Mouse (Mus musculus) regulatory T cell (primary cell): ENCODE measurements around the gene Sys1.

ENCODE experiments used
- in situ Hi-C: fragments of 300-600 bp; cut with MboI, MseI; formaldehyde crosslinking; loops from one replicate; pipeline ENCODE4 v1.15.1; 2025; ENCODE audit warnings: high pct_unique_total_duplicates

Gene Sys1

GRCm38 (mm10) chr2:164456864-164457300, at the start of gene Sys1:
TSS of gene Sys1 (plus strand) at chr2:164456964.
- in situ Hi-C loops = no loop called here

- in situ Hi-C loops = no loop called here
Observed at GRCm38 (mm10) chr2:164407708-164408107, 49.1 kb upstream of the Sys1 start.

GRCm38 (mm10) chr2:164414167-164414566, 42.6 kb upstream of the Sys1 start:
- in situ Hi-C loops = no loop called here

GRCm38 (mm10) chr2:164414581-164414980, 42.2 kb upstream of the Sys1 start:
- in situ Hi-C loops = no loop called here

GRCm38 (mm10) chr2:164417198-164417597, 39.6 kb upstream of the Sys1 start:
- in situ Hi-C loops = no loop called here

- in situ Hi-C loops = no loop called here
Observed at GRCm38 (mm10) chr2:164418308-164418875, 38.4 kb upstream of the Sys1 start.

GRCm38 (mm10) chr2:164419489-164419888, 37.3 kb upstream of the Sys1 start:
- in situ Hi-C loops = no loop called here

- in situ Hi-C loops = no loop called here
Observed at GRCm38 (mm10) chr2:164421306-164421705, 35.5 kb upstream of the Sys1 start.

- in situ Hi-C loops = no loop called here
Observed at GRCm38 (mm10) chr2:164421979-164422378, 34.8 kb upstream of the Sys1 start.

- in situ Hi-C loops = no loop called here
Observed at GRCm38 (mm10) chr2:164422675-164423393, 33.9 kb upstream of the Sys1 start.

- in situ Hi-C loops = no loop called here
Observed at GRCm38 (mm10) chr2:164423464-164423863, 33.3 kb upstream of the Sys1 start.

- in situ Hi-C loops = no loop called here
Observed at GRCm38 (mm10) chr2:164424406-164424805, 32.4 kb upstream of the Sys1 start.

GRCm38 (mm10) chr2:164425401-164425800, 31.4 kb upstream of the Sys1 start:
- in situ Hi-C loops = loop anchor here (25.0 kb wide), 1 partner anchor 312 kb away; the partner anchor contains the start of genes Dnttip1 and Wfdc3

GRCm38 (mm10) chr2:164426121-164426520, 30.6 kb upstream of the Sys1 start:
- in situ Hi-C loops = loop anchor here (25.0 kb wide), 1 partner anchor 311 kb away; the partner anchor contains the start of genes Dnttip1 and Wfdc3

- in situ Hi-C loops = loop anchor here (25.0 kb wide), 1 partner anchor 310 kb away; the partner anchor contains the start of genes Dnttip1 and Wfdc3
Observed at GRCm38 (mm10) chr2:164426952-164427351, 29.8 kb upstream of the Sys1 start.

- in situ Hi-C loops = loop anchor here (25.0 kb wide), 1 partner anchor 309 kb away; the partner anchor contains the start of genes Dnttip1 and Wfdc3
Observed at GRCm38 (mm10) chr2:164428451-164428850, 28.3 kb upstream of the Sys1 start.

GRCm38 (mm10) chr2:164429881-164430615, 26.7 kb upstream of the Sys1 start:
- in situ Hi-C loops = loop anchor here (25.0 kb wide), 1 partner anchor 307 kb away; the partner anchor contains the start of genes Dnttip1 and Wfdc3

- in situ Hi-C loops = loop anchor here (25.0 kb wide), 1 partner anchor 307 kb away; the partner anchor contains the start of genes Dnttip1 and Wfdc3
Observed at GRCm38 (mm10) chr2:164430697-164431096, 26.1 kb upstream of the Sys1 start.

- in situ Hi-C loops = loop anchor here (25.0 kb wide), 1 partner anchor 305 kb away; the partner anchor contains the start of genes Dnttip1 and Wfdc3
Observed at GRCm38 (mm10) chr2:164431676-164432465, 24.9 kb upstream of the Sys1 start.

GRCm38 (mm10) chr2:164432541-164433191, 24.1 kb upstream of the Sys1 start:
- in situ Hi-C loops = loop anchor here (25.0 kb wide), 1 partner anchor 305 kb away; the partner anchor contains the start of genes Dnttip1 and Wfdc3
